Mouse (Mus musculus) forebrain, embryonic 15.5 days (tissue): ENCODE measurements around the gene Ccdc57. TPM values are rescaled to one million over a fixed set of nuclear protein-coding genes. Genes with fewer than 3 reads are reported as not detected.
"Not testable (repeated sequence)": the region's sequence is repeated elsewhere in the genome, so short reads cannot be mapped to it uniquely, and the experiment has no call there.

Source experiments
- ATAC-seq: fragments of 200-750 bp; cut with Nextera tagmentation; replicated peaks from 2 replicates; pipeline ENCODE4 v1.8.0; 2017; ENCODE audit warnings: mild to moderate bottlenecking, moderate TSS enrichment, moderate library complexity
- H3K27ac ChIP-seq: fragments of 300-500 bp; sonication (generic); replicated peaks from 2 replicates; pipeline ENCODE4 v1.5.1; 2015; ENCODE audit warnings: mild to moderate bottlenecking, inconsistent platforms
- H3K27me3 ChIP-seq: fragments of 300-500 bp; sonication (generic); 2 replicates; pipeline ENCODE4 v1.6.1; 2015; ENCODE audit warnings: inconsistent platforms
- H3K36me3 ChIP-seq: fragments of 300-500 bp; sonication (generic); 2 replicates; pipeline ENCODE4 v1.6.1; 2015; ENCODE audit warnings: mild to moderate bottlenecking, inconsistent platforms
- H3K4me1 ChIP-seq: fragments of 300-500 bp; sonication (generic); 2 replicates; pipeline ENCODE4 v1.6.1; 2015; ENCODE audit warnings: inconsistent platforms
- H3K4me2 ChIP-seq: fragments of 300-500 bp; sonication (generic); replicated peaks from 2 replicates; pipeline ENCODE4 v1.6.1; 2015; ENCODE audit warnings: mild to moderate bottlenecking, inconsistent platforms
- H3K4me3 ChIP-seq: fragments of 300-500 bp; sonication (generic); 2 replicates; pipeline ENCODE4 v1.5.1; 2015; ENCODE audit warnings: mild to moderate bottlenecking, inconsistent platforms
- H3K9ac ChIP-seq: fragments of 300-500 bp; sonication (generic); replicated peaks from 2 replicates; pipeline ENCODE4 v1.6.1; 2015; ENCODE audit warnings: mild to moderate bottlenecking, inconsistent platforms
- H3K9me3 ChIP-seq: fragments of 300-500 bp; sonication (generic); 2 replicates; pipeline ENCODE4 v1.6.1; 2016; ENCODE audit warnings: inconsistent platforms
- WGBS: fragments of 180-500 bp; shearing (Covaris S2); methylation state at CpG from one replicate; pipeline ENCODE4 v1.1.7; 2015; ENCODE audit warnings: mixed read lengths; 5-methylcytosine and 5-hydroxymethylcytosine counted together
- polyA plus RNA-seq: library from polyadenylated mRNA; unstranded; fragments of >200 nt; fragmentation: Nextera tagmentation; extraction: Ambion mirVana; gene quantifications from 2 replicates; pipeline ENCODE4 v1.2.1, GENCODE M21; 2015

Ccdc57 gene
- polyA plus RNA-seq, 1 experiment from 2014 or later: 7.0 TPM

- no peaks in the 10 kb centered on the region for H3K27me3 ChIP-seq
- H3K27ac ChIP-seq: peak overlapping the region; percentile 65
- WGBS: 2% methylated on average over 42 of the region's 42 CpGs
- no peaks in the 10 kb centered on the region for H3K9me3 ChIP-seq
- H3K9ac ChIP-seq: peak overlapping the region; percentile 81
- peaks cover 32% of the 10 kb centered on the region for H3K4me1 ChIP-seq
- peak; percentile 44 for ATAC-seq
- H3K4me3 ChIP-seq: peak overlapping the region; percentile 72
- H3K4me2 ChIP-seq: peak overlapping the region; percentile 87
- peaks cover 47% of the 10 kb centered on the region for H3K36me3 ChIP-seq
These were observed 149.1 kb downstream of the Ccdc57 start for GRCm38 (mm10) chr11:120783426-120784063.

DNA sequence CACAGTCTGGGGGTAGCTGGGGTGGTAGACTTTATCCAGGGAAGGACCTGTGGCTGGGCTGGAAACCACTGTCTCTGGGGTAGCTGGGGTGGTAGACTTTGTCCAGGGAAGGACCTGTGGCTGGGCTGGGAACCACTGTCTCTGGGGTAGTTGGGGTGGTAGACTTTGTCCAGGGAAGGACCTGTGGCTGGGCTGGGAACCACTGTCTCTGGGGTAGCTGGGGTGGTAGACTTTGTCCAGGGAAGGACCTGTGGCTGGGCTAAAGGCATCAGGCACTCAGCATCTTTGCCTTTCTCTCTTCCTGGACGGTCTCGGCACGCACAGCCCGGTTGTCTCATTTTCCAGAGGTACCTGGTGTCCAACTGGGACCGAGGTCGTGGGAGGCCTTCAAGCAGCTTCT, 151.3 kb downstream of the Ccdc57 start:
- H3K4me3 ChIP-seq, H3K27ac ChIP-seq, H3K9me3 ChIP-seq, H3K9ac ChIP-seq, H3K27me3 ChIP-seq, H3K4me2 ChIP-seq, ATAC-seq: not testable (repeated sequence)
- 95% methylated on average over 6 of the region's 6 CpGs for WGBS
- Histone ChIP-seq H3K36me3 (peaks cover 25% of the 10 kb centered on the region), H3K4me1 (peaks cover 33% of the 10 kb centered on the region)

DNA sequence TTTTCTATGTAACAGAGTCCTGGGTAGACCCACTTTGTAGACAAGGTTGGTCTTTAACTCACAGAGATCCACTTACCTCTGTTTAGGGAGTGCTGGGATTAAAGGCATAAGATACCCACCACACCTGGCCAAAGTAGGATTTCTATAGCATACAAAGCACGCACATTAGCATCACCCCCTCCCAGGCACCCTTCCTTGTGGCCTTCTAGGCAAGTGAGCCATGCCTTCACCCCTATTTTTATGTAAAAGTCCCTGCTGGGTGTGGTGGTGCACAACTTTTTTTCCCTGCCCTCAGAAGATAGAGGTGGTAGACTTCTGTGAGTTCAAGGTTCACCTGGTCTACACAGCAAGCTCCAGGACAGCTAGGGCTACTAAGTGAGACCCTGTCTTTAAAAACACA, 152.8 kb downstream of the Ccdc57 start:
- peaks cover 24% of the 10 kb centered on the region; the same call in 1 of the 2 replicates for H3K36me3 ChIP-seq
- H3K4me2 ChIP-seq: no peak overlapping the region
- H3K4me1 ChIP-seq: peaks cover 23% of the 10 kb centered on the region
- H3K4me3 ChIP-seq: no peak overlapping the region
- no peaks in the 10 kb centered on the region for H3K27me3 ChIP-seq
- no peak for ATAC-seq
- 88% methylated on average over 1 of the region's 1 CpGs for WGBS
- no peak overlapping the region for H3K9ac ChIP-seq
- H3K9me3 ChIP-seq: no peaks in the 10 kb centered on the region
- H3K27ac ChIP-seq: no peak overlapping the region

GRCm38 (mm10) chr11:120777123-120777522, 155.5 kb downstream of the Ccdc57 start:
- Histone ChIP-seq H3K9ac (no peak overlapping the region), H3K36me3 (peaks cover 20% of the 10 kb centered on the region; the same call in 1 of the 2 replicates), H3K27ac (no peak overlapping the region), H3K4me1 (peaks cover 4% of the 10 kb centered on the region; the same call in 1 of the 2 replicates), H3K4me3 (no peak overlapping the region), H3K4me2 (no peak overlapping the region), H3K27me3 (no peaks in the 10 kb centered on the region), H3K9me3 (no peaks in the 10 kb centered on the region)
- 28% methylated on average over 6 of the region's 6 CpGs for WGBS
- ATAC-seq: no peak

Other genes with a start within 250 kb of the Ccdc57 start
- 97.9 and 103 TPM in 2 replicates for gene Cenpx, start 219.1 kb downstream of the Ccdc57 start, polyA plus RNA-seq
- gene Lrrc45, start 218.9 kb downstream of the Ccdc57 start, polyA plus RNA-seq: 94.1 and 94.8 TPM in 2 replicates
- gene Rac3, start 211.4 kb downstream of the Ccdc57 start, polyA plus RNA-seq: 245 and 251 TPM in 2 replicates
- 9.0 and 9.3 TPM in 2 replicates for gene Dcxr, start 205.6 kb downstream of the Ccdc57 start, polyA plus RNA-seq
- 0.64 and 0.69 TPM in 2 replicates for gene Cbr2, start 200.8 kb downstream of the Ccdc57 start, polyA plus RNA-seq
- gene Hmga1b, start 170.1 kb downstream of the Ccdc57 start, polyA plus RNA-seq: 1.8 and 2.4 TPM in 2 replicates
- 88.5 and 94.5 TPM in 2 replicates for gene Rfng, start 148.7 kb downstream of the Ccdc57 start, polyA plus RNA-seq
- gene Gps1, start 148.6 kb downstream of the Ccdc57 start, polyA plus RNA-seq: 276 and 287 TPM in 2 replicates
- 50.0 and 50.1 TPM in 2 replicates for gene Dus1l, start 136.5 kb downstream of the Ccdc57 start, polyA plus RNA-seq
- 78.3 and 80.6 TPM in 2 replicates for gene Fasn, start 108.3 kb downstream of the Ccdc57 start, polyA plus RNA-seq
- gene Slc16a3, start 15.6 kb upstream of the Ccdc57 start, polyA plus RNA-seq: 9.1 and 9.6 TPM in 2 replicates
- gene Csnk1d, start 58.5 kb upstream of the Ccdc57 start, polyA plus RNA-seq: 145 and 157 TPM in 2 replicates
- gene Cd7, start 106.5 kb upstream of the Ccdc57 start, polyA plus RNA-seq: not detected in 2 replicates
- gene Sectm1b, start 130.7 kb upstream of the Ccdc57 start, polyA plus RNA-seq: not detected in 2 replicates
- gene Sectm1a, start 148.3 kb upstream of the Ccdc57 start, polyA plus RNA-seq: not detected in 2 replicates
- not detected in 2 replicates for gene Tex19.2, start 185.8 kb upstream of the Ccdc57 start, polyA plus RNA-seq
- gene Tex19.1, start 213.3 kb upstream of the Ccdc57 start, polyA plus RNA-seq: not detected in 2 replicates
- 0.18 TPM in 1 of 2 replicates, not detected in the other for gene Uts2r, start 227.4 kb upstream of the Ccdc57 start, polyA plus RNA-seq